In genomic region chr10:111343555-111343954, GRCm38 (mm10) we compare ENCODE assay signal across 27 mouse cellular contexts. TPM values are rescaled to one million over a fixed set of nuclear protein-coding genes. Genes with fewer than 3 reads are reported as not detected.
DNase-seq lines count a peak whose midpoint lies in the region; TF ChIP-seq lines count a peak whose summit lies in the region.
"Had no signal": no experiment of that assay in that cellular context is flagged by ENCODE, and none has a peak within 500 bp of the region (broad histone marks: within the 10 kb centered on the region; RNA-seq: fewer than 3 reads in every experiment).

No protein-coding gene starts in this region.

- peak; percentile 16 for DNase-seq in layer of hippocampus, adult 9-11 months
- no peak for DNase-seq in layer of hippocampus, adult 11-12 months (ENCODE audit: low spot score)
- peak; percentile 52 to 76 for DNase-seq in cerebellum, adult 2 months
- DNase-seq in cerebellum, postnatal 14 days, result peak; percentile 34 to 61
- no peak for DNase-seq in lung, postnatal 14 days
- DNase-seq in right cerebral cortex, postnatal 4 days, result no peak
- DNase-seq in MN1 (ENCODE audit: low spot score), result no peak
- DNase-seq: adrenal gland, adult 8-10 months; gastrocnemius, postnatal 25 days; heart, adult 11 months; heart, postnatal 36 days; kidney, adult 2 months; kidney, postnatal 36 days; layer of hippocampus, postnatal 36 days; liver, embryonic 13.5 days; lung, adult 2 months; right cerebral cortex, adult 18-20 months; thymus, postnatal 4 days had no signal

- TF ChIP-seq CTCF in cerebellum, adult 2 months (IDR thresholded peaks at IDR 0.05; ENCODE audit: borderline replicate concordance, insufficient read depth, low read depth, low read length), result no peak

- no peak for TF ChIP-seq POLR2A in cerebellum, adult 2 months (IDR thresholded peaks at IDR 0.05; ENCODE audit: borderline replicate concordance, insufficient read depth, low read length)

- no peak overlapping the region for H3K4me3 ChIP-seq in cerebellum, adult 2 months (replicated peaks; ENCODE audit: insufficient read depth, low read depth, low read length)
- H3K4me3 ChIP-seq: erythroblast, embryonic 14.5 days; heart, embryonic 10.5 days; heart, embryonic 15.5 days; hindbrain, embryonic 12.5 days; intestine, embryonic 15.5 days; limb, embryonic 10.5 days; limb, embryonic 15.5 days; liver, embryonic 13.5 days; midbrain, embryonic 10.5 days had no signal

- 15% methylated on average over 5 of the region's 5 CpGs for WGBS in cerebellum, adult 2 months

- no peak overlapping the region; the same call in 1 of the 2 replicates for H3K27ac ChIP-seq in cerebellum, adult 2 months (ENCODE audit: insufficient read depth, low read length)
- H3K27ac ChIP-seq: heart, embryonic 10.5 days; heart, embryonic 15.5 days; hindbrain, embryonic 12.5 days; hindbrain, postnatal 0 days; intestine, embryonic 15.5 days; limb, embryonic 10.5 days; limb, embryonic 15.5 days; liver, embryonic 13.5 days; midbrain, embryonic 10.5 days had no signal

- no peaks in the 10 kb centered on the region for H3K27me3 ChIP-seq in cerebellum, adult 2 months (ENCODE audit: control insufficient read depth, insufficient read depth, low read length)
- H3K27me3 ChIP-seq: heart, embryonic 15.5 days; hindbrain, embryonic 12.5 days; intestine, embryonic 15.5 days; limb, embryonic 15.5 days; liver, embryonic 13.5 days had no signal

- peaks cover 12% of the 10 kb centered on the region; the same call in 1 of the 2 replicates for H3K4me1 ChIP-seq in cerebellum, adult 2 months (ENCODE audit: control insufficient read depth, insufficient read depth, low read length)
- H3K4me1 ChIP-seq: heart, embryonic 10.5 days; heart, embryonic 15.5 days; hindbrain, embryonic 12.5 days; intestine, embryonic 15.5 days; limb, embryonic 10.5 days; limb, embryonic 15.5 days; liver, embryonic 13.5 days; midbrain, embryonic 10.5 days had no signal

RNA-seq across cellular contexts. Expression of gene Bbs10, which starts 45.1 kb away (rescaled TPM):
- polyA plus RNA-seq in cerebellum, adult 2 months (2012; rRNA removed), result 3.8 and 4.4 TPM in 2 replicates
- polyA plus RNA-seq: erythroblast, embryonic 14.5 days had no signal

Comparison
In these comparisons a context has a peak if more than half of its experiments do, and no peak if none do; other contexts are left out.
1. DNase-seq: peak in layer of hippocampus, adult 9-11 months (single experiment), cerebellum, adult 2 months (2 of 2) and cerebellum, postnatal 14 days (2 of 2); none in layer of hippocampus, adult 11-12 months (single experiment), lung, postnatal 14 days (single experiment), right cerebral cortex, postnatal 4 days (single experiment) and MN1 (single experiment).